Mouse (Mus musculus): ENCODE data around the gene Olfr389. TPM values are rescaled to one million over a fixed set of nuclear protein-coding genes. Genes with fewer than 3 reads are reported as not detected.

Gene Olfr389
- total RNA-seq (2021) = not detected

DNA sequence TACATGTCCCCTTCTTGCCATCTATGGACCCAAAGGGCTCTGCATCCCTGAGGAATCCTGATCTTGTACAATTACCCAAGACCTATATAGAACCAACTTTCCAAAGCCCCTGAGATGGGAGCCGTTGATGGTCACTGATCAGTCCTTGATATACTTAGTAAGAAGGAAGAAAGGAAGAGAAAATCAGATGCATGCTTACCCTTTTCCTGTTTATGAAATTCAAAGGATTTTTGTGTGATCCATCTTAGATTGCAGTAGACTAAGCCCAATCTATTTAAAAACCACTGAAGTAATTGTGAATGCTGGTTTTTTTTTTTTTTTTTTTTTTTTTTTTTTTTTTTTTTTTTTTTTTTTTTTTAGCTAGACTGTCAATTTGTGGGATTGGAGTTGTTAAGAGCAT is at the start of gene Olfr389:
Gene Olfr389 (minus strand): TSS at position 101 of the 400 bp plus-strand sequence.
- no peak for DNase-seq
- intact Hi-C loops (cut with DNase I) = no loop called here

GRCm38 (mm10) chr11:73816949-73817348 is 36.4 kb upstream of the Olfr389 start, which contains the start of gene Olfr392:
Gene Olfr392 (minus strand): TSS chr11:73817049.
- intact Hi-C loops (cut with DNase I) = no loop called here
- DNase-seq = no peak

- DNase-seq = no peak
- intact Hi-C loops (cut with DNase I) = no loop called here
Measured at GRCm38 (mm10) chr11:73802952-73803351, 22.4 kb upstream of the Olfr389 start, which contains the start of gene Olfr391-ps. Gene Olfr391-ps (minus strand): TSS chr11:73803052.

DNA sequence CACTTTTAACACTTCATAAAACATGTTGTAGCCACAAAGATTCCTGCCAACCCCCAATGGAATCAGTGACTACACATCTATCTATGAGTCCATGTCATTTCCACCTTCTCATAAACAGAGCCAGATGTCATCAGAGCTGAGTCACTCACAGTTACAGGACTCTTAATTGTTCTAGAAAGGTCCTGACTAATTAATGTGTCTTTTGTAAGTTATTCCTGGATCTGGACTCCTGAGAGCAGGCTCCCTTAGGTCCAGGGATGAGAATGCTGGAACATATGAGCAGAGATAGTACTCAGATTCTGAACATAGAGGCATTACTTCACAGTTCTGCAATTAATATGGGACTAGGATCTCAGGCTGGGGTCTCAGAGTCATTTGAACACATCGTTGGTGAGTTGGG is 2.2 kb upstream of the Olfr389 start, which contains the start of gene Olfr390:
Gene Olfr390 (plus strand): TSS at position 301 of the 400 bp plus-strand sequence.
- no peak for DNase-seq
- intact Hi-C loops (cut with DNase I) = no loop called here

DNA sequence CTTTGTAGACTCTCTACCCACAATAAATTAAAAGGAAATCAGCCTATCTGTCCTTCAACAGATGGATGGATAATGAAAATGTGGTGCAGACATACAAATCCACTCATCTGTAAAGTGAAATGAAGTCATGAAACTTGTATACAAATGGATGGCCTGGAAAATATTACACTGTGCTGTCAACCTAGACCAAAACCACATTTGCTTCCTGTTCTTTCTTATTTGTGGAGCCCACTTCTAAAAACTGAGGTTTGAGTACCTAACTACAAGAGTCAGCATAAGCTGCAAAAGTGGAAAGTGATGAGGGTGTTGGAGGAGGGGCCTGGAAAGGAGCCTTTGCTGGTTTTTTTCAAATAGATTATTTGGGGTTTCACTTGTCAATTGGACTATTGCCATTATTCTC is 21.4 kb downstream of the Olfr389 start:
- DNase-seq = no peak
- intact Hi-C loops (cut with DNase I) = no loop called here

Other genes with a start within 250 kb of the Olfr389 start
- gene Olfr385, start 187.7 kb downstream of the Olfr389 start, total RNA-seq (2021) = not detected
- gene Olfr384, start 182.1 kb downstream of the Olfr389 start, total RNA-seq (2021) = not detected
- not detected for gene Zfp735, start 91.9 kb downstream of the Olfr389 start, total RNA-seq (2021)
- gene Olfr390, start 2.3 kb upstream of the Olfr389 start, total RNA-seq (2021) = not detected
- not detected for gene Olfr391-ps, start 22.3 kb upstream of the Olfr389 start, total RNA-seq (2021)
- gene Olfr392, start 36.3 kb upstream of the Olfr389 start, total RNA-seq (2021) = not detected
- not detected for gene Olfr393, start 70.7 kb upstream of the Olfr389 start, total RNA-seq (2021)
- not detected for gene Olfr394, start 110.1 kb upstream of the Olfr389 start, total RNA-seq (2021)
- not detected for gene Olfr395, start 128.6 kb upstream of the Olfr389 start, total RNA-seq (2021)
- gene Olfr23, start 156.0 kb upstream of the Olfr389 start, total RNA-seq (2021) = not detected
- gene Olfr397, start 180.1 kb upstream of the Olfr389 start, total RNA-seq (2021) = not detected
- not detected for gene Olfr398, start 209.7 kb upstream of the Olfr389 start, total RNA-seq (2021)